Mouse (Mus musculus) hindbrain, embryonic 11.5 days (tissue): Measurements from ENCODE around the gene Smim11. TPM values are rescaled to one million over a fixed set of nuclear protein-coding genes. Genes with fewer than 3 reads are reported as not detected.

ENCODE experiments used
- ATAC-seq: fragments of 200-750 bp; cut with Nextera tagmentation; 2 replicates; pipeline ENCODE4 v1.8.0; 2017; ENCODE audit warnings: mild to moderate bottlenecking, moderate TSS enrichment, moderate library complexity; ENCODE audit not compliant: low FRiP score
- DNase-seq: peaks from one replicate; pipeline ENCODE4 v3.0.0-alpha.2; 2015; ENCODE audit warnings: low spot score
- H3K27ac ChIP-seq: fragments of 300-500 bp; sonication (generic); 2 replicates; pipeline ENCODE4 v1.5.1; 2014; ENCODE audit warnings: mild to moderate bottlenecking, low read depth, low read length
- H3K27me3 ChIP-seq: fragments of 300-500 bp; sonication (generic); 2 replicates; pipeline ENCODE4 v1.6.1; 2014; ENCODE audit warnings: mild to moderate bottlenecking, low read length, moderate library complexity, mixed read lengths; ENCODE audit not compliant: control insufficient read depth, insufficient read depth
- H3K36me3 ChIP-seq: fragments of 300-500 bp; sonication (generic); 2 replicates; pipeline ENCODE4 v1.6.1; 2014; ENCODE audit warnings: mild to moderate bottlenecking, low read length, moderate library complexity, mixed read lengths; ENCODE audit not compliant: control insufficient read depth, insufficient read depth
- H3K4me1 ChIP-seq: fragments of 300-500 bp; sonication (generic); replicated peaks from 2 replicates; pipeline ENCODE4 v1.6.1; 2014; ENCODE audit warnings: low read length, mixed read lengths; ENCODE audit not compliant: control insufficient read depth, insufficient read depth
- H3K4me2 ChIP-seq: fragments of 300-500 bp; sonication (generic); replicated peaks from 2 replicates; pipeline ENCODE4 v1.6.1; 2014; ENCODE audit warnings: mild to moderate bottlenecking, low read depth, low read length
- H3K4me3 ChIP-seq: fragments of 300-500 bp; sonication (generic); 2 replicates; pipeline ENCODE4 v1.5.1; 2014; ENCODE audit warnings: low read depth, low read length
- H3K9ac ChIP-seq: fragments of 300-500 bp; sonication (generic); 2 replicates; pipeline ENCODE4 v1.6.1; 2014; ENCODE audit warnings: low read depth, low read length
- H3K9me3 ChIP-seq: fragments of 300-500 bp; sonication (generic); 2 replicates; pipeline ENCODE4 v1.6.1; 2016; ENCODE audit warnings: low read length; ENCODE audit not compliant: control insufficient read depth
- WGBS: fragments of 180-500 bp; shearing (Covaris S2); extraction: QIAGEN DNeasy Blood & Tissue Kit; methylation state at CpG from one replicate; pipeline ENCODE4 v1.1.7; 2014; 5-methylcytosine and 5-hydroxymethylcytosine counted together
- polyA plus RNA-seq: library from polyadenylated mRNA; unstranded; fragments of >200 nt; fragmentation: Nextera tagmentation; extraction: Ambion mirVana; gene quantifications from 2 replicates; pipeline ENCODE4 v1.2.1, GENCODE M21; 2014

The Smim11 gene
- polyA plus RNA-seq, 1 experiment from 2014 or later: 121 TPM

GRCm38 (mm10) chr16:92309126-92309525 is 8.0 kb downstream of the Smim11 start:
- Histone ChIP-seq H3K4me1 (no peaks in the 10 kb centered on the region), H3K9me3 (no peaks in the 10 kb centered on the region), H3K4me3 (no peak overlapping the region), H3K27me3 (no peaks in the 10 kb centered on the region), H3K9ac (no peak overlapping the region), H3K27ac (no peak overlapping the region), H3K4me2 (no peak overlapping the region), H3K36me3 (peaks cover 3% of the 10 kb centered on the region; the same call in 1 of the 2 replicates)
- DNase-seq (no peak), ATAC-seq (no peak)
- 55% methylated on average over 4 of the region's 4 CpGs for WGBS

DNA sequence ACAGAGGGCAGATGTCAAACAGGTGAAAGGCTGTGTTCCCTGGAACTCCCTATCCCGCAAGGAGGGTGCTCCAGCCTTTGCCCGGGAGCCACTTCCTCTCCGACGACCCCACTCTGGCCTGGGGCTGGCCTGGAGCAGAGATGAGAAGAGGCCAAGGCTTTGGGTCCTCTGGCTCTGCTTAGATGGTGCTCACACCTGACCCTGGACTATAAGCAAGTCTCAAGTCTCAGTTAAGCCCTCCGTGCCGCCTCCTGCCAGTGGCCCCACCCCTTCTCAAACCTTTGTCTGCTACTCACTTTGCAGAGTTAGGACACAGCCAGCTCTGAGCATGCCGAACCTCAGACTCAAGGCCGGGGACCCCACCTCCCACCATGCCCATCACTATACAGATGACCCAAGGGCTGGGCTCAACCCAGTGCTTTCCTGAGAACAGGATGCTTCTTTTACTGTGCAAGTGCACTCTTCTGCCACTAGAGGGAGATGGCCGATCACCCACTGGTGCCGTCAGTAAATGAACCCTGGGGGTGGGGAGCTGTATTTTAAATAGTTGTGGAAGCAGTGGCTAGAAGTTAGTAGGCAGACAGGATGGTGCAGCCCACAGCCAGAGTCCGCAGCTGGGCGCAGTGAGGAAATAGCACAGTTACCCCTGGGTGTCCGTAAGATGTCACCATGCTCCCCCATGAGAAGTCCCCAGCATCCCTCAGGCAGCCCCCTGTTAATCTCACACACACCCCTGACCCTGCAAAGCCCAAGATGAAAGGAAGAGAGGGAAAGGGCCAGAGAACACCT is 13.1 kb downstream of the Smim11 start:
- 45% methylated on average over 13 of the region's 13 CpGs for WGBS
- H3K4me1 ChIP-seq: no peaks in the 10 kb centered on the region
- H3K36me3 ChIP-seq: peaks cover 3% of the 10 kb centered on the region; the same call in 1 of the 2 replicates
- H3K27me3 ChIP-seq: no peaks in the 10 kb centered on the region
- no peaks in the 10 kb centered on the region for H3K9me3 ChIP-seq
- H3K4me2 ChIP-seq: no peak overlapping the region
- peak; percentile 75 for DNase-seq
- ATAC-seq: peak; percentile 74
- no peak overlapping the region for H3K9ac ChIP-seq
- no peak overlapping the region for H3K4me3 ChIP-seq
- H3K27ac ChIP-seq: no peak overlapping the region

- H3K9me3 ChIP-seq: no peaks in the 10 kb centered on the region
- H3K27ac ChIP-seq: no peak overlapping the region
- no peak for ATAC-seq
- peaks cover 3% of the 10 kb centered on the region; the same call in 1 of the 2 replicates for H3K36me3 ChIP-seq
- H3K4me2 ChIP-seq: no peak overlapping the region
- DNase-seq: no peak
- no peak overlapping the region for H3K4me3 ChIP-seq
- H3K9ac ChIP-seq: no peak overlapping the region
- WGBS: 75% methylated on average over 7 of the region's 7 CpGs
- no peaks in the 10 kb centered on the region for H3K4me1 ChIP-seq
- no peaks in the 10 kb centered on the region for H3K27me3 ChIP-seq
Measured at GRCm38 (mm10) chr16:92316049-92316738, 15.1 kb downstream of the Smim11 start.

- Histone ChIP-seq H3K4me1 (peaks cover 2% of the 10 kb centered on the region; the same call in 1 of the 2 replicates), H3K27me3 (no peaks in the 10 kb centered on the region), H3K9ac (no peak overlapping the region), H3K9me3 (no peaks in the 10 kb centered on the region), H3K4me3 (no peak overlapping the region), H3K36me3 (no peaks in the 10 kb centered on the region), H3K4me2 (no peak overlapping the region), H3K27ac (no peak overlapping the region)
- WGBS: 64% methylated on average over 20 of the region's 20 CpGs
- no peak for ATAC-seq
- DNase-seq: peak; percentile 55
Measured at GRCm38 (mm10) chr16:92319353-92320109, 18.4 kb downstream of the Smim11 start.

GRCm38 (mm10) chr16:92320361-92320760 is 19.3 kb downstream of the Smim11 start:
- Histone ChIP-seq H3K27me3 (no peaks in the 10 kb centered on the region), H3K4me2 (no peak overlapping the region), H3K36me3 (no peaks in the 10 kb centered on the region), H3K4me1 (peaks cover 2% of the 10 kb centered on the region; the same call in 1 of the 2 replicates), H3K4me3 (no peak overlapping the region), H3K27ac (no peak overlapping the region), H3K9ac (no peak overlapping the region), H3K9me3 (no peaks in the 10 kb centered on the region)
- WGBS: 80% methylated on average over 3 of the region's 3 CpGs
- no peak for DNase-seq
- no peak for ATAC-seq

- Histone ChIP-seq H3K4me3 (no peak within 1 kb of the TSS), H3K27me3 (no peaks in the 10 kb centered on the region), H3K4me1 (peaks cover 4% of the 10 kb centered on the region; the same call in 1 of the 2 replicates), H3K4me2 (no peak within 1 kb of the TSS), H3K36me3 (no peaks in the 10 kb centered on the region), H3K27ac (no peak within 1 kb of the TSS), H3K9me3 (no peaks in the 10 kb centered on the region), H3K9ac (no peak within 1 kb of the TSS)
- DNase-seq (no peak), ATAC-seq (no peak)
- 89% methylated on average over 8 of the region's 8 CpGs for WGBS
Measured at GRCm38 (mm10) chr16:92321341-92321740, 20.3 kb downstream of the Smim11 start, which contains the start of gene Fam243. Fam243 (minus strand) TSS chr16:92321441.

GRCm38 (mm10) chr16:92324309-92325061 is 23.4 kb downstream of the Smim11 start:
- ATAC-seq (peak; percentile 53), DNase-seq (no peak)
- Histone ChIP-seq H3K4me1 (peaks cover 4% of the 10 kb centered on the region; the same call in 1 of the 2 replicates), H3K9me3 (no peaks in the 10 kb centered on the region), H3K36me3 (no peaks in the 10 kb centered on the region), H3K27me3 (no peaks in the 10 kb centered on the region), H3K27ac (0 out of 2 replicates have a peak overlapping the region, but pooled peaks have one; percentile 45), H3K9ac (no peak overlapping the region), H3K4me2 (no peak overlapping the region), H3K4me3 (no peak overlapping the region)
- 38% methylated on average over 7 of the region's 7 CpGs for WGBS

- ATAC-seq (peak; percentile 12; the same call in 1 of the 2 replicates), DNase-seq (no peak)
- H3K9me3 ChIP-seq: no peaks in the 10 kb centered on the region
- H3K4me2 ChIP-seq: no peak overlapping the region
- H3K4me1 ChIP-seq: peaks cover 4% of the 10 kb centered on the region; the same call in 1 of the 2 replicates
- no peak overlapping the region for H3K9ac ChIP-seq
- H3K27me3 ChIP-seq: no peaks in the 10 kb centered on the region
- no peak overlapping the region for H3K4me3 ChIP-seq
- no peaks in the 10 kb centered on the region for H3K36me3 ChIP-seq
- no peak overlapping the region for H3K27ac ChIP-seq
- 28% methylated on average over 1 of the region's 1 CpGs for WGBS
Measured at GRCm38 (mm10) chr16:92325062-92325406, 23.9 kb downstream of the Smim11 start.
